Mouse (Mus musculus) cerebral cortex, adult 2 months (tissue): ENCODE results near the gene Rrn3.

Source experiments
- WGBS: fragments of 180-500 bp; shearing (Covaris S2); methylation state at CpG from one replicate; pipeline ENCODE4 v1.1.7; 2018; 5-methylcytosine and 5-hydroxymethylcytosine counted together

Gene Rrn3

GRCm38 (mm10) chr16:13851446-13851845, 70.9 kb downstream of the Rrn3 start:
- WGBS: 96% methylated on average over 4 of the region's 4 CpGs

- 97% methylated on average over 4 of the region's 4 CpGs for WGBS
These were observed 73.4 kb downstream of the Rrn3 start for GRCm38 (mm10) chr16:13853886-13854285.
